Mouse (Mus musculus): ENCODE measurements at regions not wholly inside any gene's neighbourhood (a gene's known extent, or its start where the extent isn't known, plus 50 kb on each side); places are given as distances from the start of the nearest gene placed in this dataset.

GRCm38 (mm10) chrX:99364072-99364471, 107.0 kb downstream of the Pja1 start:
- H3K27ac ChIP-seq (ENCODE audit: control insufficient read depth, insufficient read depth, low read depth, low read length, poor library complexity), result no peak overlapping the region
- H3K4me3 ChIP-seq (replicated peaks; ENCODE audit: control insufficient read depth, low read depth, low read length), result no peak overlapping the region
- WGBS, result 60% methylated on average over 5 of the region's 5 CpGs
- TF ChIP-seq POLR2A (IDR thresholded peaks at IDR 0.05; ENCODE audit: borderline replicate concordance, control insufficient read depth, low read depth, low read length), result no peak
- no peak for TF ChIP-seq CTCF (IDR thresholded peaks at IDR 0.05; ENCODE audit: control insufficient read depth, insufficient read depth, low read length)
- H3K4me1 ChIP-seq (ENCODE audit: control insufficient read depth, insufficient read depth, low read length), result no peaks in the 10 kb centered on the region

- WGBS, result 75% methylated on average over 11 of the region's 11 CpGs
- TF ChIP-seq CTCF (IDR thresholded peaks at IDR 0.05; ENCODE audit: control insufficient read depth, insufficient read depth, low read length), result no peak
- no peak for TF ChIP-seq POLR2A (IDR thresholded peaks at IDR 0.05; ENCODE audit: borderline replicate concordance, control insufficient read depth, low read depth, low read length)
- H3K27ac ChIP-seq (ENCODE audit: control insufficient read depth, insufficient read depth, low read depth, low read length, poor library complexity), result no peak overlapping the region
Observed at GRCm38 (mm10) chrX:99360095-99360890, 110.8 kb downstream of the Pja1 start.

GRCm38 (mm10) chrX:99358784-99359183, 112.3 kb downstream of the Pja1 start:
- H3K27ac ChIP-seq (ENCODE audit: control insufficient read depth, insufficient read depth, low read depth, low read length, poor library complexity), result no peak overlapping the region
- no peaks in the 10 kb centered on the region for H3K4me1 ChIP-seq (ENCODE audit: control insufficient read depth, insufficient read depth, low read length)
- WGBS, result 31% methylated on average over 1 of the region's 1 CpGs
- H3K4me3 ChIP-seq (replicated peaks; ENCODE audit: control insufficient read depth, low read depth, low read length), result no peak overlapping the region
- no peak for TF ChIP-seq CTCF (IDR thresholded peaks at IDR 0.05; ENCODE audit: control insufficient read depth, insufficient read depth, low read length)
- TF ChIP-seq POLR2A (IDR thresholded peaks at IDR 0.05; ENCODE audit: borderline replicate concordance, control insufficient read depth, low read depth, low read length), result no peak

More at GRCm38 (mm10) chrX:99360095-99360890, 110.8 kb downstream of the Pja1 start:
- H3K4me1 ChIP-seq (ENCODE audit: control insufficient read depth, insufficient read depth, low read length), result no peaks in the 10 kb centered on the region
- H3K4me3 ChIP-seq (replicated peaks; ENCODE audit: control insufficient read depth, low read depth, low read length), result no peak overlapping the region

- TF ChIP-seq POLR2A (IDR thresholded peaks at IDR 0.05; ENCODE audit: borderline replicate concordance, control insufficient read depth, low read depth, low read length) (no peak), CTCF (IDR thresholded peaks at IDR 0.05; ENCODE audit: control insufficient read depth, insufficient read depth, low read length) (no peak)
- H3K27ac ChIP-seq (ENCODE audit: control insufficient read depth, insufficient read depth, low read depth, low read length, poor library complexity), result no peak overlapping the region
- no peaks in the 10 kb centered on the region for H3K4me1 ChIP-seq (ENCODE audit: control insufficient read depth, insufficient read depth, low read length)
- 53% methylated on average over 13 of the region's 13 CpGs for WGBS
- no peak overlapping the region for H3K4me3 ChIP-seq (replicated peaks; ENCODE audit: control insufficient read depth, low read depth, low read length)
Observed at GRCm38 (mm10) chrX:99358051-99358617, 112.9 kb downstream of the Pja1 start.

- TF ChIP-seq CTCF (IDR thresholded peaks at IDR 0.05; ENCODE audit: control insufficient read depth, insufficient read depth, low read length), result no peak
- no peak for TF ChIP-seq POLR2A (IDR thresholded peaks at IDR 0.05; ENCODE audit: borderline replicate concordance, control insufficient read depth, low read depth, low read length)
- WGBS, result 36% methylated on average over 5 of the region's 5 CpGs
- no peak overlapping the region for H3K27ac ChIP-seq (ENCODE audit: control insufficient read depth, insufficient read depth, low read depth, low read length, poor library complexity)
- no peak overlapping the region for H3K4me3 ChIP-seq (replicated peaks; ENCODE audit: control insufficient read depth, low read depth, low read length)
- no peaks in the 10 kb centered on the region for H3K4me1 ChIP-seq (ENCODE audit: control insufficient read depth, insufficient read depth, low read length)
Observed at GRCm38 (mm10) chrX:99355128-99355527, 115.9 kb downstream of the Pja1 start.

GRCm38 (mm10) chrX:99350233-99350632, 120.8 kb downstream of the Pja1 start:
- Histone ChIP-seq H3K27ac (ENCODE audit: control insufficient read depth, insufficient read depth, low read depth, low read length, poor library complexity) (no peak overlapping the region), H3K4me3 (replicated peaks; ENCODE audit: control insufficient read depth, low read depth, low read length) (no peak overlapping the region), H3K4me1 (ENCODE audit: control insufficient read depth, insufficient read depth, low read length) (no peaks in the 10 kb centered on the region)
- TF ChIP-seq POLR2A (IDR thresholded peaks at IDR 0.05; ENCODE audit: borderline replicate concordance, control insufficient read depth, low read depth, low read length) (no peak), CTCF (IDR thresholded peaks at IDR 0.05; ENCODE audit: control insufficient read depth, insufficient read depth, low read length) (no peak)
- 76% methylated on average over 3 of the region's 3 CpGs for WGBS

- WGBS, result 73% methylated on average over 6 of the region's 6 CpGs
- TF ChIP-seq POLR2A (IDR thresholded peaks at IDR 0.05; ENCODE audit: borderline replicate concordance, control insufficient read depth, low read depth, low read length), result no peak
- no peak for TF ChIP-seq CTCF (IDR thresholded peaks at IDR 0.05; ENCODE audit: control insufficient read depth, insufficient read depth, low read length)
- Histone ChIP-seq H3K27ac (ENCODE audit: control insufficient read depth, insufficient read depth, low read depth, low read length, poor library complexity) (no peak overlapping the region), H3K4me1 (ENCODE audit: control insufficient read depth, insufficient read depth, low read length) (no peaks in the 10 kb centered on the region), H3K4me3 (replicated peaks; ENCODE audit: control insufficient read depth, low read depth, low read length) (no peak overlapping the region)
Observed at GRCm38 (mm10) chrX:99340223-99340622, 130.8 kb downstream of the Pja1 start.

- WGBS, result 75% methylated on average over 9 of the region's 9 CpGs
Observed at GRCm38 (mm10) chrX:99339081-99339876, 131.8 kb downstream of the Pja1 start.

More at GRCm38 (mm10) chrX:99339081-99339876, 131.8 kb downstream of the Pja1 start:
- Histone ChIP-seq H3K27ac (ENCODE audit: control insufficient read depth, insufficient read depth, low read depth, low read length, poor library complexity) (no peak overlapping the region), H3K4me1 (ENCODE audit: control insufficient read depth, insufficient read depth, low read length) (no peaks in the 10 kb centered on the region), H3K4me3 (replicated peaks; ENCODE audit: control insufficient read depth, low read depth, low read length) (no peak overlapping the region)
- no peak for TF ChIP-seq POLR2A (IDR thresholded peaks at IDR 0.05; ENCODE audit: borderline replicate concordance, control insufficient read depth, low read depth, low read length)
- no peak for TF ChIP-seq CTCF (IDR thresholded peaks at IDR 0.05; ENCODE audit: control insufficient read depth, insufficient read depth, low read length)
